Mouse (Mus musculus) kidney, embryonic 14.5 days (tissue): Measurements from ENCODE around the gene Ube2k. TPM values are rescaled to one million over a fixed set of nuclear protein-coding genes. Genes with fewer than 3 reads are reported as not detected.
"Not testable (repeated sequence)": the region's sequence is repeated elsewhere in the genome, so short reads cannot be mapped to it uniquely, and the experiment has no call there.

Experiments
- ATAC-seq: fragments of 200-750 bp; cut with Nextera tagmentation; 2 replicates; pipeline ENCODE4 v1.8.0; 2017; ENCODE audit warnings: moderate number of reproducible peaks, mild to moderate bottlenecking, moderate TSS enrichment, moderate library complexity; ENCODE audit not compliant: low FRiP score, low TSS enrichment
- H3K27ac ChIP-seq: fragments of 300-500 bp; sonication (generic); 2 replicates; pipeline ENCODE4 v1.5.1; 2014; ENCODE audit warnings: low read depth, mild to moderate bottlenecking, low read length, moderate library complexity, mixed read lengths
- H3K27me3 ChIP-seq: fragments of 300-500 bp; sonication (generic); 2 replicates; pipeline ENCODE4 v1.6.1; 2014; ENCODE audit warnings: mild to moderate bottlenecking, low read length; ENCODE audit not compliant: control insufficient read depth, insufficient read depth
- H3K36me3 ChIP-seq: fragments of 300-500 bp; sonication (generic); 2 replicates; pipeline ENCODE4 v1.6.1; 2014; ENCODE audit warnings: low read length, mixed read lengths; ENCODE audit not compliant: control insufficient read depth, insufficient read depth
- H3K4me1 ChIP-seq: fragments of 300-500 bp; sonication (generic); 2 replicates; pipeline ENCODE4 v1.6.1; 2014; ENCODE audit warnings: low read length, mixed read lengths; ENCODE audit not compliant: control insufficient read depth, insufficient read depth
- H3K4me2 ChIP-seq: fragments of 300-500 bp; sonication (generic); replicated peaks from 2 replicates; pipeline ENCODE4 v1.6.1; 2014; ENCODE audit warnings: low read depth, mild to moderate bottlenecking, low read length
- H3K4me3 ChIP-seq: fragments of 300-500 bp; sonication (generic); 2 replicates; pipeline ENCODE4 v1.5.1; 2014; ENCODE audit warnings: mild to moderate bottlenecking, low read length
- H3K9ac ChIP-seq: fragments of 300-500 bp; sonication (generic); 2 replicates; pipeline ENCODE4 v1.6.1; 2014; ENCODE audit warnings: low read depth, mild to moderate bottlenecking, low read length, moderate library complexity
- H3K9me3 ChIP-seq: fragments of 300-500 bp; sonication (generic); 2 replicates; pipeline ENCODE4 v1.6.1; 2016; ENCODE audit warnings: low read length; ENCODE audit not compliant: control insufficient read depth
- WGBS: fragments of 180-500 bp; shearing (Covaris S2); extraction: QIAGEN DNeasy Blood & Tissue Kit; methylation state at CpG from one replicate; pipeline ENCODE4 v1.1.7; 2014; 5-methylcytosine and 5-hydroxymethylcytosine counted together
- polyA plus RNA-seq: library from polyadenylated mRNA; unstranded; fragments of >200 nt; fragmentation: Nextera tagmentation; extraction: Ambion mirVana; gene quantifications from 2 replicates; pipeline ENCODE4 v1.2.1, GENCODE M21; 2014

Ube2k gene
- polyA plus RNA-seq, 1 experiment from 2014 or later = 154 TPM

DNA sequence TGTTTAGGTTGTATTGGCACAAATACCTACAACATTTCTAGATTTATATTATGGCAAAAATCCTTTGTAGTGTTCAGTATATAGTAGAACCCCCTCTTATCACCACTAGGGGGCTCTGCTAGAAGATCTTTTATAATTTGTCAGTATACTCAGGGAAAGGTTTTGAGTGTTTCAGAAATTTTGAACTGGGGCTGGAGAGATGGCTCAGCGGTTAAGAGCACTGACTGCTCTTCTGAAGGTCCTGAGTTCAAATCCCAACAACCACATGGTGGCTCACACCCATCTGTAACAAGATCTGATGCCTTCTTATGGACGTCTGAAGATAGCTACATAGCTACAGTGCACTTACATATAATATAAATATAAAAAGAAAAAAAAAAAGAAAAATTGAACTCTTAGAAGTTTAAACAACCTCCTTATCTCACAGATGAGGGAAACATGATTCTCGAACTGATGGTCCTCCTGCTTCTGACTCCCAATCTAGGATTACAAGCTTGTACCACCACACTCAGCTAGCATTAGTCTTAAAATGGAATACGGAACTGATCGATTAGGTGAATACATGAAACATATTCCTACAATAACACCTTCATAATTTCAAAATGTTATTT is 1.5 kb upstream of the Ube2k start:
- Histone ChIP-seq H3K9ac (no peak overlapping the region), H3K4me3 (no peak overlapping the region), H3K36me3 (no peaks in the 10 kb centered on the region), H3K27ac (no peak overlapping the region), H3K9me3 (no peaks in the 10 kb centered on the region), H3K4me2 (no peak overlapping the region), H3K4me1 (peaks cover 4% of the 10 kb centered on the region), H3K27me3 (no peaks in the 10 kb centered on the region)
- 73% methylated on average over 5 of the region's 5 CpGs for WGBS
- ATAC-seq = no peak

DNA sequence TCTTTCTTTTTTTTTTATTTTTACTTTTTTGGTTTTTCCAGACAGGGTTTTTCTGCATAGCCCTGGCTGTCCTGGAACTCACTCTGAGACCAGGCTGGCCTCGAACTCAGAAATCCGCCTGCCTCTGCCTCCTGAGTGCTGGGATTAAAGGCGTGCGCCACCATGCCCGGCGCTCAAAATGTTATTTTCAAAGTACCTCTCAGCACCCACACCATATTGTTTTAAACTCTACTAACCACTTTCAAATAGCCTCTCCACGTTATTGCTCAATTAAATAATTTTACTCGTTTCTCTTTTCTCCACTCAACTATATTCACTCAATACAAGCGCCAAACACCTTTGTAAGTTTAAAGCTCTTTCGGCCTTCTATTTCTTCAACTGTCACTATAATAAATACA is 966 bp upstream of the Ube2k start:
- H3K4me1 ChIP-seq, H3K9me3 ChIP-seq, ATAC-seq, H3K27me3 ChIP-seq, H3K36me3 ChIP-seq: not testable (repeated sequence)
- Histone ChIP-seq H3K9ac (peak overlapping the region; percentile 95), H3K27ac (peak overlapping the region; percentile 99; the same call in 1 of the 2 replicates), H3K4me3 (peak overlapping the region; percentile 86), H3K4me2 (peak overlapping the region; percentile 44)
- WGBS = 83% methylated on average over 10 of the region's 10 CpGs

DNA sequence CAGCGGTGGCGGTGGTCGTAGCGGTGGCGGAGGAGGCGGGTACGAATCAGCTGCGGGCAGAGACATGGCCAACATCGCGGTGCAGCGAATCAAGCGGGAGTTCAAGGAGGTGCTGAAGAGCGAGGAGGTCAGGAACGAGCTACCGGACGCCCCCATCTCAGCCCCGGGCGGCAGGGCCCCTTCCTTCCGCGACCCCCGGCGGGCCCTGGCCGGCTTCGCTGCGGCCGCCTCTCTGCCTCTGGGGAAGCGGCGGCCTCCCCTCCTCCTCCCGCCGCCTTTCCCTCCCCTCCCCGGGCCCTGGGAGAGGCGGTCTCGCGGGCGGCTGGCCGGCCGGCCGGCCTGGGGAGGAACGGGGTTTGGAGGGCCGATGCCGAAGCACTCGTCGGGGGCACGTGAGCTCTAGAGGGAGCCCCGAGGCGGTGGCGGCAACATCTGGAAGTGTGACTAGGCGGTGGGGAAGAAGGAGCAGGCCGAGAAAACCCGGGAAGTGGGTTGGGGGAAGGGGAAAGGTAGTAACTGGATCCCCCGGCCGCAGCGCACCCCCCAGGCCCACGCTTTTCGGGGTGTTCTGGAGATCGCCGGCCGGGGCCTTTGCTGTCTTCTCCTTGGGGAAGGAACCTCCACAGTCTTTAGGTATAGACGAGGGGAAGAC is 513 bp downstream of the Ube2k start:
- H3K36me3 ChIP-seq = no peaks in the 10 kb centered on the region
- peak overlapping the region; percentile 86 for H3K4me3 ChIP-seq
- no peaks in the 10 kb centered on the region for H3K27me3 ChIP-seq
- peak overlapping the region; percentile 95 for H3K9ac ChIP-seq
- H3K9me3 ChIP-seq = no peaks in the 10 kb centered on the region
- peaks cover 4% of the 10 kb centered on the region for H3K4me1 ChIP-seq
- peak overlapping the region; percentile 99 for H3K27ac ChIP-seq
- WGBS = under 1% methylated on average over 36 of the region's 59 CpGs
- peak overlapping the region; percentile 44 for H3K4me2 ChIP-seq
- ATAC-seq = peak; percentile 59

DNA sequence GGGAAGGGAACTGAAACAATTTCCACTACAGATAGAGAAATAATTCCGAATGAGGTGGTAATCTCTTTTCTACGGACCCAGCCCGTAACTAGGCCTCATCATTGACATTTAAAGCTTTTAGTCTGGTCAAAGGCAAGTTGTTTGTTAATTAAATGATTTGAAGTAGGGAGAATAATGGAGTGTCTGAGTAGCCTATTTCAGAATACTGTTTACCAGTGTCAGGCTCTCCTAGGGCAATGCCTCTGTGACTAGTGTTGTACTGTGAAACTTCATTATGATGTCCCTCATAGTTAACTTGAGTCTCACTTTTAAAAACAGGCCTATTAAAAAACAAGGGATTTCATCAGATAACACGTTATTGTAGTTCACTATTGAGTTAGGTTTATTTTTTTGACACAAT is 1.1 kb downstream of the Ube2k start:
- H3K4me3 ChIP-seq = peak overlapping the region; percentile 86
- no peak for ATAC-seq
- 1% methylated on average over 4 of the region's 4 CpGs for WGBS
- no peaks in the 10 kb centered on the region for H3K9me3 ChIP-seq
- peaks cover 4% of the 10 kb centered on the region for H3K4me1 ChIP-seq
- no peaks in the 10 kb centered on the region for H3K27me3 ChIP-seq
- peak overlapping the region; percentile 44 for H3K4me2 ChIP-seq
- peak overlapping the region; percentile 99 for H3K27ac ChIP-seq
- no peaks in the 10 kb centered on the region for H3K36me3 ChIP-seq
- peak overlapping the region; percentile 95 for H3K9ac ChIP-seq

DNA sequence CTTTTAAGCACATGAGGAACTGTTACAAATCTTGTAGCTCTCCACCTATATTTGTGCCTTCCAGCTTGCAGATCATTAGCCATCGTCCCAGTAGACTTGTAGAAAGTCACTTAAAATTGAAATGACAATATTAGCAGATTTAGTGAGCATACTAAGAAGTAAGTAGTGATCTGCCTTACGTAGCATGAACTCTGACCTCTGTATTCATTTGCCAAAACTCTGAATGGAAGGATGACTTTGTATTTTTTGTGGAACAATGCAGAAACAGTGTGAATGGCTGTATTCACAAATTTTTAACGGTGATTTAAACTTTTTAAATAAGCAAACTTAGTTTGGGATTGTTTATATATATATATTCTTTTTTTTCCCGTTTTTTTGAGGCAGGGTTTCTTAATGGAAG is 1.8 kb downstream of the Ube2k start:
- Histone ChIP-seq H3K36me3 (no peaks in the 10 kb centered on the region), H3K9ac (peak overlapping the region; percentile 44; the same call in 1 of the 2 replicates), H3K27ac (no peak overlapping the region), H3K4me1 (peaks cover 4% of the 10 kb centered on the region), H3K27me3 (no peaks in the 10 kb centered on the region), H3K9me3 (no peaks in the 10 kb centered on the region), H3K4me2 (peak overlapping the region; percentile 50), H3K4me3 (peak overlapping the region; percentile 32; the same call in 1 of the 2 replicates)
- ATAC-seq = no peak
- 49% methylated on average over 4 of the region's 4 CpGs for WGBS

DNA sequence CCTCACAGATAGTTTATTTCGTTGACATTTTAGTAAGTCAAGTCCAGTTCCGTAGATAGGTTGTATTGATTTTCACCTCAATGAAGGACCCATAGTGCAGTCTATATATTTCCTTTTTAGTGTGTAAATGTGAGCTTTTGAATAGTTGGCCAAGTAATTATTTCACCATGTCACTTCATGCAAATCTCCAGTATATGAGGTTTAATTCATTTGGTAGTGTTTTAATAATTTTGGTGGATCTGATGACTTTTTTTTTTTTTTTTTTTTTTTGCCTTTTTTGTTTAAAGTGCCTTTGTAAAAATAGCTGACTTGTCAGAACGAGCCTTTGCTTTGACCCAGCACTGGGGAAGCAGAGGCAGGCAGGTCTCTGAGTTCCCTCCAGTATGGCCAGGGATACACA is 2.8 kb downstream of the Ube2k start:
- Histone ChIP-seq H3K4me2 (no peak overlapping the region), H3K36me3 (no peaks in the 10 kb centered on the region), H3K27me3 (no peaks in the 10 kb centered on the region), H3K4me3 (no peak overlapping the region), H3K9me3 (no peaks in the 10 kb centered on the region), H3K4me1 (peaks cover 4% of the 10 kb centered on the region), H3K9ac (no peak overlapping the region), H3K27ac (no peak overlapping the region)
- ATAC-seq = no peak
- 96% methylated on average over 3 of the region's 3 CpGs for WGBS

DNA sequence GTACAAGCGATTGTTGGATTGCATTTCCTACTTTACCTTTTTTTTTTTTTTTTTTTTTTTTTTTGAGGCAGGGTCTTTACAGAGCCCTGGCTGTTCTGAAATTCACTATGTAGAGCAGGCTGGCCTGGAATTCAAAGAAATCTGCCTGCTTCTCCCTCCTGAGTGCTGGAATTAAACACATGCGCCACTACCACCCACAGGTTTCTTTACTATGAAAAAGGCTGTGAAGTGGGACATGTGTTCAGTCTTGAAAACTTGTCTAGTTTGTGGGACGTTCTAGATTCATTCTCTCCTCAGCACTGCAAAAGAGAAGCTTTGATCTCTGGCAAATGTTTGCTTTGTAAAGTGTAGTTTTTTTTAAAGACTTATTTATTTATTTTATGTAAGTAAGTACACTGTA is 4.9 kb downstream of the Ube2k start:
- Histone ChIP-seq H3K4me2 (no peak overlapping the region), H3K27me3 (no peaks in the 10 kb centered on the region), H3K9me3 (no peaks in the 10 kb centered on the region), H3K4me1 (peaks cover 4% of the 10 kb centered on the region; the same call in 1 of the 2 replicates), H3K9ac (no peak overlapping the region), H3K27ac (no peak overlapping the region), H3K36me3 (no peaks in the 10 kb centered on the region), H3K4me3 (no peak overlapping the region)
- ATAC-seq = no peak
- WGBS = 85% methylated on average over 3 of the region's 3 CpGs

DNA sequence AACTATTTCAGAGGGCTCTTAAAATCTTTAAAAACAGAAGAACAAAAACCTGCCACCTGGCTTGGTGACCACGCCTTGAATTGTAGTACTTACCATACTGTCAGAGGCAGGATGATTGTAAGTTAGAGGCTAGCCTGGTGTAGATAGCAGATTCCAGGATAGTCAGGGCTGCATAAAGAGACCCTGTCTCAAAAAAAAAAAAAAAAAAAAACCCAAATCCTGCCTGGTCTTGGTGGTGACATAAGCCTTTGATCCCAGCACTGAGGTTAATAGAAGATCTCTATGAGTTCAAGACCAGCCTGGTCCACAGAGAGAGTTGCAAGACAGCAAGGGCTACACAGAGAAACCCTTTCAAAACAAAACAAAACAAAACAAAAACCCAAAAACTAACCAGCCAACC is 6.5 kb downstream of the Ube2k start:
- H3K4me1 ChIP-seq = peaks cover 4% of the 10 kb centered on the region; the same call in 1 of the 2 replicates
- no peak overlapping the region for H3K9ac ChIP-seq
- no peak overlapping the region for H3K4me3 ChIP-seq
- H3K36me3 ChIP-seq = no peaks in the 10 kb centered on the region
- WGBS = 91% methylated on average over 1 of the region's 1 CpGs
- no peak overlapping the region for H3K27ac ChIP-seq
- H3K9me3 ChIP-seq = no peaks in the 10 kb centered on the region
- H3K4me2 ChIP-seq = no peak overlapping the region
- H3K27me3 ChIP-seq = no peaks in the 10 kb centered on the region
- no peak for ATAC-seq

DNA sequence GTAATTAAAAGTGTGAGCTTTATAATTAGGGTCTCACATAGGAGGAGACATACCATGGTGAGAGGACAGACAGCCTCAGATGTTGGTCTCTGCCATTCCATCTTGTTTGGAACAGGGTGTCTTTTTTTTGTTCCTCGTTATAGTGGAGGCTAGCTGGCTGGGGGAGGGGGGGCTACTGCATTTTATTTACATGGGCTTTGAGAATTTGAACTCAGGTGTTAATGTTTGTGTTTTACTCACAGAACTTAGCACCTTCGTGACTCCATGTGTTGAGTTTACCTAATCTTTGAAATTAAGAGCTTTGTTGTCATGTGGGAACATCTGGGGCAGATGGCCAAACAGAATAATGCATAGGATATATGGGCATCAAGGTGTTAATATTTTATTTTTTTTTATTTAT is 7.6 kb downstream of the Ube2k start:
- 93% methylated on average over 2 of the region's 2 CpGs for WGBS

More for the DNA sequence above, 7.6 kb downstream of the Ube2k start:
- Histone ChIP-seq H3K4me1 (peaks cover 3% of the 10 kb centered on the region), H3K4me3 (no peak overlapping the region), H3K9me3 (no peaks in the 10 kb centered on the region), H3K27ac (no peak overlapping the region), H3K9ac (no peak overlapping the region), H3K36me3 (no peaks in the 10 kb centered on the region), H3K4me2 (no peak overlapping the region), H3K27me3 (no peaks in the 10 kb centered on the region)
- ATAC-seq = no peak
